Mouse (Mus musculus): ENCODE measurements around the gene Fam83g.

- TF ChIP-seq CTCF (IDR thresholded peaks at IDR 0.05; ENCODE audit: low read depth, low read length) (no peak), POLR2A (IDR thresholded peaks at IDR 0.05; ENCODE audit: extremely low read depth, insufficient read depth, low read length) (no peak)
Observed at GRCm38 (mm10) chr11:61656148-61656850, 27.6 kb upstream of the Fam83g start.
